Mouse (Mus musculus) midbrain, embryonic 16.5 days (tissue): ENCODE data around the gene Cyp4a32. TPM values are rescaled to one million over a fixed set of nuclear protein-coding genes. Genes with fewer than 3 reads are reported as not detected.
"Not testable (repeated sequence)": the region's sequence is repeated elsewhere in the genome, so short reads cannot be mapped to it uniquely, and the experiment has no call there.

Experiments used
- ATAC-seq: fragments of 200-750 bp; cut with Nextera tagmentation; 2 replicates; pipeline ENCODE4 v1.8.0; 2017; ENCODE audit warnings: moderate TSS enrichment
- H3K27ac ChIP-seq: fragments of 300-500 bp; sonication (generic); 2 replicates; pipeline ENCODE4 v1.5.1; 2014; ENCODE audit warnings: mild to moderate bottlenecking, low read length, mixed read lengths
- H3K27me3 ChIP-seq: fragments of 300-500 bp; sonication (generic); 2 replicates; pipeline ENCODE4 v1.6.1; 2014; ENCODE audit warnings: low read depth, low read length, mixed read lengths; ENCODE audit not compliant: control insufficient read depth, insufficient read depth
- H3K36me3 ChIP-seq: fragments of 300-500 bp; sonication (generic); 2 replicates; pipeline ENCODE4 v1.6.1; 2014; ENCODE audit warnings: mild to moderate bottlenecking, low read length, moderate library complexity, mixed read lengths; ENCODE audit not compliant: control insufficient read depth, insufficient read depth
- H3K4me1 ChIP-seq: fragments of 300-500 bp; sonication (generic); 2 replicates; pipeline ENCODE4 v1.6.1; 2014; ENCODE audit warnings: mild to moderate bottlenecking, low read length, mixed read lengths; ENCODE audit not compliant: control insufficient read depth, insufficient read depth
- H3K4me2 ChIP-seq: fragments of 300-500 bp; sonication (generic); 2 replicates; pipeline ENCODE4 v1.6.1; 2014; ENCODE audit warnings: mild to moderate bottlenecking, low read length, mixed read lengths
- H3K4me3 ChIP-seq: fragments of 300-500 bp; sonication (generic); 2 replicates; pipeline ENCODE4 v1.5.1; 2014; ENCODE audit warnings: low read depth, mild to moderate bottlenecking, low read length, moderate library complexity, mixed read lengths
- H3K9ac ChIP-seq: fragments of 300-500 bp; sonication (generic); 2 replicates; pipeline ENCODE4 v1.6.1; 2014; ENCODE audit warnings: low read depth, low read length, mixed read lengths
- H3K9me3 ChIP-seq: fragments of 300-500 bp; sonication (generic); replicated peaks from 2 replicates; pipeline ENCODE4 v1.6.1; 2014; ENCODE audit warnings: mild to moderate bottlenecking, low read length, mixed read lengths; ENCODE audit not compliant: control insufficient read depth, poor library complexity, severe bottlenecking
- WGBS: fragments of 180-500 bp; shearing (Covaris S2); extraction: QIAGEN DNeasy Blood & Tissue Kit; methylation state at CpG from one replicate; pipeline ENCODE4 v1.1.7; 2014; 5-methylcytosine and 5-hydroxymethylcytosine counted together
- polyA plus RNA-seq: library from polyadenylated mRNA; unstranded; fragments of >200 nt; fragmentation: Nextera tagmentation; extraction: Ambion mirVana; gene quantifications from 2 replicates; pipeline ENCODE4 v1.2.1, GENCODE M21; 2015

Gene Cyp4a32
- polyA plus RNA-seq, result not detected in 2 replicates

DNA sequence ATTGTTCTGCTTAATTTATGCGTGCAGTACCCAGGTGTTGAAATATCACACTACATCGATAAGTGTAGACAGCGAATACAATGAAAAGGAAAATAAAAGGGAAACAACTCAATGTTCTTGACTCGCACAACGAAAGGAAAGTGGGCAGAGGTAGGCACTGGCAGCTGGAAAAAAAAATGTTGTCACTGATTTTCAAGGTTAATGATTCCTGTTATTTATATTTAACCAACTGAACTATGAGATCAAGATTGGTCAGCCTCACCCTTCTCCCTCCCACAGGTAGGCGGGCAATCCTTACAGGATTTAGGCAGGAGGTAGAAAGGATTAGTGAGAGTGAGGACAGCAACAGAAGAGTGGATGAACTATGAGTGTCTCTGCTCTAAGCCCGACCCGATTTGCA is at the start of gene Cyp4a32:
TSS of gene Cyp4a32 (plus strand) at position 359 of the 400 bp plus-strand sequence.
- H3K27me3 ChIP-seq, H3K9me3 ChIP-seq, H3K4me3 ChIP-seq, H3K27ac ChIP-seq, H3K4me1 ChIP-seq, H3K9ac ChIP-seq, ATAC-seq, H3K36me3 ChIP-seq, H3K4me2 ChIP-seq: not testable (repeated sequence)
- WGBS, result 90% methylated on average over 8 of the region's 8 CpGs

- H3K4me3 ChIP-seq, result no peak overlapping the region
- no peaks in the 10 kb centered on the region for H3K4me1 ChIP-seq
- H3K27ac ChIP-seq, result no peak overlapping the region
- H3K9me3 ChIP-seq, result no peaks in the 10 kb centered on the region
- no peaks in the 10 kb centered on the region for H3K27me3 ChIP-seq
- no peaks in the 10 kb centered on the region for H3K36me3 ChIP-seq
- H3K4me2 ChIP-seq, result no peak overlapping the region
- WGBS, result 86% methylated on average over 3 of the region's 3 CpGs
- no peak for ATAC-seq
- H3K9ac ChIP-seq, result no peak overlapping the region
These were observed 48.0 kb upstream of the Cyp4a32 start for GRCm38 (mm10) chr4:115552726-115553125.

GRCm38 (mm10) chr4:115555513-115555912 is 45.3 kb upstream of the Cyp4a32 start:
- no peaks in the 10 kb centered on the region for H3K9me3 ChIP-seq
- no peaks in the 10 kb centered on the region for H3K36me3 ChIP-seq
- no peak overlapping the region for H3K4me2 ChIP-seq
- H3K27me3 ChIP-seq, result no peaks in the 10 kb centered on the region
- ATAC-seq, result no peak
- H3K27ac ChIP-seq, result no peak overlapping the region
- H3K4me1 ChIP-seq, result no peaks in the 10 kb centered on the region
- H3K4me3 ChIP-seq, result no peak overlapping the region
- 63% methylated on average over 2 of the region's 2 CpGs for WGBS
- no peak overlapping the region for H3K9ac ChIP-seq

DNA sequence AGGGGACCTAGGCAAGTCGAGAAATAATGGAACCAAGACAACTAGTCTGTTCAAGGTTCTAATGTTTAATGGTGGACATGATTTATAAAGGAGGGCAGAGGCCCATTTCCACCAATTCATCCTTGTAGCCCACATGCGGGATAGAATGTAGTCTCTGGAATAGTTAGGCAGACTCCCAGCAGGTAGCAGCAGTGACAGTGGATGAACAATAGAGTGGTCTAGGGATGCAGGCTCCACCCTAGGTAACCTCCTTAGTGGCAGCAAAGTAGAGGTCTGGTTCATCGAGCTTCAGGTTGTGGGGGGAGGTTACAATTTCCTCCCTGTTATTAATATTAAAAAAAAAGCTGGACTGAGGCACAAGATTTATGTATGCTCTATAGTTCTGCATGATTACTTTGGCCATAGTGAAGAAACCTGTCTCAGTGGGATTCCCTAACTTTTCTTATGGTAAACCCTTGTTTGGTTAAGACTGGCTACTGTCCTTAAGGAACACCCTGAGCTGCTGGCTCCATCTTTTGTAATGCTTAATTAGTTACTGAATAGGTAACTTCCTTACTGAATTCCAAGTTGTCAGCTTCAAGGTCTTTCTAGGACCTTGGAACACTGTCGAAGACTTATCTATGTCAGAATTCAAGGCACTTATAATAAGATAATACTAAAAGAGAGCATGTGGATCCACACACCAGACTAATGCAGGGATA is 42.8 kb upstream of the Cyp4a32 start:
- H3K9ac ChIP-seq, result no peak overlapping the region
- H3K4me3 ChIP-seq, result no peak overlapping the region
- no peak overlapping the region for H3K4me2 ChIP-seq
- no peaks in the 10 kb centered on the region for H3K36me3 ChIP-seq
- no peak for ATAC-seq
- H3K9me3 ChIP-seq, result no peaks in the 10 kb centered on the region
- H3K27me3 ChIP-seq, result no peaks in the 10 kb centered on the region
- no peaks in the 10 kb centered on the region for H3K4me1 ChIP-seq
- 55% methylated on average over 4 of the region's 4 CpGs for WGBS
- H3K27ac ChIP-seq, result no peak overlapping the region

GRCm38 (mm10) chr4:115561236-115561635 is 39.5 kb upstream of the Cyp4a32 start:
- H3K4me3 ChIP-seq, H3K27ac ChIP-seq, ATAC-seq: not testable (repeated sequence)

DNA sequence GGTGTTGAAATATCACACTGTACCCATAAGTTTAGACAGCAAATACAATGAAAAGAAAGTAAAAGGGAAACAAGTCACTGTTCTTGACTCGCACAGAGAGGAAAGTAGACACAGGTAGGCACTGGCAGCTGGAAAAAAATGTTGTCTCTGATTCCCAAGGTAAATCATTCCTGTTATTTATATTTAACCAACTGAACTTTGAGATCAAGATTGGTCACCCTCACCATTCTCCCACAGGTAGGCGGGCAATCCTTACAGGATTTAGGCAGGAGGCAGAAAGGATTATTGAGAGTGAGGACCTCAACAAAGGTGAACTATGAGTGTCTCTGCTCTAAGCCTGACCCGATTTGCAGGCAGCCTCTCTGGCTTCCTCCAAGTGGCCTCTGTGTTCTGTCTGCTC is 37.4 kb upstream of the Cyp4a32 start, which contains the start of gene Cyp4a31:
TSS of gene Cyp4a31 (plus strand) at position 249 of the 400 bp plus-strand sequence.
- no peaks in the 10 kb centered on the region for H3K27me3 ChIP-seq
- no peak for ATAC-seq
- no peak within 1 kb of the TSS for H3K4me3 ChIP-seq
- H3K4me1 ChIP-seq, result no peaks in the 10 kb centered on the region
- H3K4me2 ChIP-seq, result no peak within 1 kb of the TSS
- H3K9me3 ChIP-seq, result no peaks in the 10 kb centered on the region
- WGBS, result 88% methylated on average over 3 of the region's 3 CpGs
- no peak within 1 kb of the TSS for H3K27ac ChIP-seq
- H3K9ac ChIP-seq, result no peak within 1 kb of the TSS
- H3K36me3 ChIP-seq, result no peaks in the 10 kb centered on the region

More at GRCm38 (mm10) chr4:115561236-115561635, 39.5 kb upstream of the Cyp4a32 start:
- WGBS, result 45% methylated on average over 5 of the region's 5 CpGs
- not testable (repeated sequence) for H3K9me3 ChIP-seq, H3K4me1 ChIP-seq, H3K27me3 ChIP-seq, H3K4me2 ChIP-seq, H3K36me3 ChIP-seq, H3K9ac ChIP-seq

DNA sequence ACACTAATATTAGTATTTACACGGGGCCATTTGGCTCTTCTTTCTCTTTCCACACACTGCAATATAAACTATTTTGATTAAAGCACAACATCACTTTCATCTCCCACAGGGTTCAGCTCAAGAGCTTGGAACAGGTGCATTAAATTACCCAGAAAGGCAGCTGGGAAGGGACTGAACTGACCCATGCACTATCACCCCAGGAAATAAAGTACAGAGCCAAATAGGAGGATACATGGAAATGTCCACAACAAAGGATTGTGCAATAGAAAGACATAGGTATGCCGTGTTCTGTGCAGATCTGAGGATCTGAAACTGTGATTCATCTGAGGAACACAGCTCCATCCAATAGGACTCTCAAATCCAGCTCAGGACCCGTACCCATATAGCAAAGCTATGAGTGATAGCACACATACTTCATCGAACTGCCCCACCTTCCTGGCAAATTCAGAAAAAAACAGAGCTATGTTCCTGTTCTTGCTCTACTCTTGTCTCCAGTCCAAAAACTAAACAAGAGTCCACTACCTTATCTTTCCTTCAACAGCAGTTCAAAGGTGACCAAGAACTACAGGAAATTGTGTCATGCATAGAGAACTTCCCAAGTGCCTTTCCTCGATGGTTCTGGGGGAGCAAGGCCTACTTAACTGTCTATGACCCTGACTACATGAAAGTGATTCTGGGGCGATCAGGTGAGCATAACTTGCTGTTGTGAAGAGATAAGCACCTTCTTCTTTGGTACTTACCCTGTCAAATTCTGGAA is 36.1 kb upstream of the Cyp4a32 start:
- not testable (repeated sequence) for H3K27ac ChIP-seq, H3K9me3 ChIP-seq, H3K4me1 ChIP-seq, H3K4me2 ChIP-seq, ATAC-seq, H3K27me3 ChIP-seq, H3K9ac ChIP-seq, H3K36me3 ChIP-seq, H3K4me3 ChIP-seq
- 83% methylated on average over 6 of the region's 6 CpGs for WGBS

DNA sequence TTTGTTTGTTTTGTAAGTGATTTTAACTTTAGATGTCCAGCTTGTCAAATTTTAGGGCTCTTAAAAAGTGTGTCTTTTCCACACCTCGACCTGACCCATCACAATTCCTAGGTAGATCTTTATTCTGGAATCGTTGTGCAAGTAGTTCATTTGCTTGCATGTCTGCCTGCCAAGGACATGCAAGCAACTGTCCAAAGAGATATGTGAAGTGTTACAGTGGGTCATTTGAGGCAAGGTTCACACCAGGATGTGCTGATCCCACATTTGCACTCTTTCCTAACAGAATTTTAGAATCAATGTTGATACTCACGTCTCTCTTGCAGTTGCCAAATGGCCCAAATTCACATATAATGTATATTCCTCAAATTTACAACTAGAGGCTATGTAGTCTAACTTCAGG is 25.5 kb upstream of the Cyp4a32 start:
- H3K4me2 ChIP-seq, result no peak overlapping the region
- no peaks in the 10 kb centered on the region for H3K27me3 ChIP-seq
- no peaks in the 10 kb centered on the region for H3K4me1 ChIP-seq
- no peaks in the 10 kb centered on the region for H3K36me3 ChIP-seq
- no peak for ATAC-seq
- H3K9me3 ChIP-seq, result no peaks in the 10 kb centered on the region
- no peak overlapping the region for H3K4me3 ChIP-seq
- H3K9ac ChIP-seq, result no peak overlapping the region
- 83% methylated on average over 3 of the region's 3 CpGs for WGBS
- H3K27ac ChIP-seq, result no peak overlapping the region

GRCm38 (mm10) chr4:115575776-115576175 is 25.0 kb upstream of the Cyp4a32 start:
- Histone ChIP-seq H3K36me3 (no peaks in the 10 kb centered on the region), H3K9ac (no peak overlapping the region), H3K27me3 (no peaks in the 10 kb centered on the region), H3K9me3 (no peaks in the 10 kb centered on the region), H3K4me1 (no peaks in the 10 kb centered on the region), H3K4me2 (no peak overlapping the region), H3K4me3 (no peak overlapping the region), H3K27ac (no peak overlapping the region)
- ATAC-seq, result no peak
- WGBS, result 76% methylated on average over 2 of the region's 2 CpGs
